Mouse (Mus musculus): ENCODE results near the gene Smug1. TPM values are rescaled to one million over a fixed set of nuclear protein-coding genes. Genes with fewer than 3 reads are reported as not detected.

The Smug1 gene
- total and polyA plus RNA-seq, 2 experiments from 2014 or later = 10.1 to 18.2 TPM

DNA sequence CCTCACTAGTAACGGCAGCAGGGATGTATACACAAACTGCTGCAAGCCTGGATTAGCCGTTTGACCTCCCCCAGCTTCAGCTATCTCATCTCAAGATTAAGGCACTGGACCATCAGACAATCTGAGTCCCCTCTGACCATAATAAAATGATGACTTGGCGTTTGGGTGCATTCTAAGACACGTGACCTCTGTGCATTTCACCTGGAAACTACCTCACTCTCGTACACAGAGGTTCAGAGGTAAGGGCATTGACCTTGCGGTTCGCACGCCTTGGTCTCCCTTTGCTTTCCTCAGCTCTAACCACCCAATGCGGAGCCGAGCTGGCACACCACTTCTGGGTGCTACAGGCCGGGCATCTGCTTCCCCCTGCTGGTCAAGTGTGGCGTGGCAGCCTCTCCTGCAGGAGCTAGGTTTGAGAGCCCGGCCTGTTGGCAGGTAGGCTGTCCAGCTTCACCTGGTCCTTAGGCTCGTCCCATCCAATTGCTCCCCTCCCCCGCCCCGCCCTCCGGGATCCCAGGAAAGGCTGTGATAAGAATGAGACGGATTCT lies 10.1 kb upstream of the Smug1 start:
- Histone ChIP-seq H3K4me1 (ENCODE audit: control insufficient read depth, insufficient read depth) (peaks cover 3% of the 10 kb centered on the region; the same call in 1 of the 2 replicates), H3K27ac (ENCODE audit: low read depth) (no peak overlapping the region), H3K36me3 (replicated peaks; ENCODE audit: control insufficient read depth, insufficient read depth, low read length) (no peaks in the 10 kb centered on the region), H3K4me3 (ENCODE audit: low read depth, low read length) (no peak overlapping the region), H3K4me2 (ENCODE audit: low read depth, low read length) (no peak overlapping the region), H3K9me3 (replicated peaks; ENCODE audit: control insufficient read depth, low read length) (no peaks in the 10 kb centered on the region), H3K27me3 (ENCODE audit: control insufficient read depth, insufficient read depth, low read length) (peaks cover 95% of the 10 kb centered on the region), H3K9ac (replicated peaks; ENCODE audit: low read depth, low read length) (no peak overlapping the region)
- ATAC-seq (ENCODE audit: insufficient read depth, low read depth) (peak; percentile 65), DNase-seq (ENCODE audit: low spot score) (peak; percentile 63)
- TF ChIP-seq CTCF (IDR thresholded peaks at IDR 0.05; ENCODE audit: low read depth) (peak; percentile 97), EP300 (IDR thresholded peaks at IDR 0.05; ENCODE audit: low read depth) (no peak)
- under 1% methylated on average over 18 of the region's 18 CpGs for WGBS

DNA sequence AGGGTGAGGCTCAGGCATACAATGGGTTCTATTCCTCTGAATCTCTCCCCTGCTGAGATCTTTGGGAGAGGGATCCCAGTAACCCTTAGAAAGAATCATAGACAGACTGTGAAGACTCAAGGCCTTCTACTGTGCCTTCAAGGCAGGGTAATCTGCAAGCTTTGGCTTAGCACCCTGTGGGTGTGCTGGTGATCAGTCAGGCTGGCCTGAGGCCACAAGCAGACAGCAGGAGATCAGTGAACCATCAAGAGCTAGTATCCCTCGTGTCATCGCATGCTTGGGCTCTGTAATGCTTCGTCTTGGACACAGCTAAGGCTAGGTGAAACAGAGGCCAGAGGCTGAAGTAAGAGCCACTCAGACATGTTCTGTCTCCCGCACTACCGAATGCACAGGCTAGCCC lies 6.4 kb upstream of the Smug1 start:
- H3K4me3 ChIP-seq (ENCODE audit: low read depth, low read length) = no peak overlapping the region
- peaks cover 14% of the 10 kb centered on the region; the same call in 1 of the 2 replicates for H3K4me1 ChIP-seq (ENCODE audit: control insufficient read depth, insufficient read depth)
- no peak overlapping the region for H3K4me2 ChIP-seq (ENCODE audit: low read depth, low read length)
- ATAC-seq (ENCODE audit: insufficient read depth, low read depth) (no peak), DNase-seq (ENCODE audit: low spot score) (no peak)
- H3K36me3 ChIP-seq (replicated peaks; ENCODE audit: control insufficient read depth, insufficient read depth, low read length) = no peaks in the 10 kb centered on the region
- TF ChIP-seq EP300 (IDR thresholded peaks at IDR 0.05; ENCODE audit: low read depth) = no peak
- TF ChIP-seq CTCF (IDR thresholded peaks at IDR 0.05; ENCODE audit: low read depth) = no peak
- WGBS = 74% methylated on average over 5 of the region's 5 CpGs
- H3K9me3 ChIP-seq (replicated peaks; ENCODE audit: control insufficient read depth, low read length) = no peaks in the 10 kb centered on the region
- H3K27ac ChIP-seq (ENCODE audit: low read depth) = no peak overlapping the region
- H3K27me3 ChIP-seq (ENCODE audit: control insufficient read depth, insufficient read depth, low read length) = peaks cover 99% of the 10 kb centered on the region
- no peak overlapping the region for H3K9ac ChIP-seq (replicated peaks; ENCODE audit: low read depth, low read length)

GRCm38 (mm10) chr15:103172537-103172936 lies 5.6 kb upstream of the Smug1 start:
- Histone ChIP-seq H3K4me3 (ENCODE audit: low read depth, low read length) (no peak overlapping the region), H3K27me3 (ENCODE audit: control insufficient read depth, insufficient read depth, low read length) (peaks cover 99% of the 10 kb centered on the region), H3K4me2 (ENCODE audit: low read depth, low read length) (no peak overlapping the region)

DNA sequence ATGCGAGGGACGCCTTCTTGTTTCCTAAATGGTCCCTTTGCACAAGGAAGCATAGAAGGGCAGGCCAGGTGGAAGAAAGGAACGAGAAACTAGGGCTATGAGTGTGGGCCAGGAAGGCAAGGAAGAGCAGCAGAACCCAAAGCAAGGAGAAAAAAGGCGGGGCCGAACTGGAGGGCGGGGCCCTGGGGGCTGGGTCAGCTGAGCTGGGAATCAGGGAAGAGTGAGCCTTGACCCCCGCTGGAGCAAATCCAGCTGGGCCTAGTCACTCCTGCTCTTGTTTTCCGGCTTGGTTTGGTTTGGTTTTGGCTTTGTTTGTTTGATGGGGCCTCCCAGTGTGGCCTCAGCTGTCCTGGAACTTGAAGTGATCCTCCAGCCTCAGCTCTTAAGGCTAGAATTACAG lies 4.4 kb upstream of the Smug1 start:
- no peak overlapping the region for H3K4me2 ChIP-seq (ENCODE audit: low read depth, low read length)
- no peak overlapping the region for H3K27ac ChIP-seq (ENCODE audit: low read depth)
- ATAC-seq (ENCODE audit: insufficient read depth, low read depth) (no peak), DNase-seq (ENCODE audit: low spot score) (no peak)
- no peaks in the 10 kb centered on the region for H3K9me3 ChIP-seq (replicated peaks; ENCODE audit: control insufficient read depth, low read length)
- TF ChIP-seq CTCF (IDR thresholded peaks at IDR 0.05; ENCODE audit: low read depth) (no peak), EP300 (IDR thresholded peaks at IDR 0.05; ENCODE audit: low read depth) (no peak)
- no peak overlapping the region for H3K4me3 ChIP-seq (ENCODE audit: low read depth, low read length)
- no peaks in the 10 kb centered on the region for H3K36me3 ChIP-seq (replicated peaks; ENCODE audit: control insufficient read depth, insufficient read depth, low read length)
- peaks cover 12% of the 10 kb centered on the region; the same call in 1 of the 2 replicates for H3K4me1 ChIP-seq (ENCODE audit: control insufficient read depth, insufficient read depth)
- 22% methylated on average over 8 of the region's 8 CpGs for WGBS
- no peak overlapping the region for H3K9ac ChIP-seq (replicated peaks; ENCODE audit: low read depth, low read length)
- H3K27me3 ChIP-seq (ENCODE audit: control insufficient read depth, insufficient read depth, low read length) = peaks cover 99% of the 10 kb centered on the region

More at GRCm38 (mm10) chr15:103172537-103172936, 5.6 kb upstream of the Smug1 start:
- DNase-seq (ENCODE audit: low spot score) (peak; percentile 57), ATAC-seq (ENCODE audit: insufficient read depth, low read depth) (0 out of 2 replicates have a peak, but pooled peaks have one; percentile 34)
- TF ChIP-seq CTCF (IDR thresholded peaks at IDR 0.05; ENCODE audit: low read depth) (peak; percentile 75), EP300 (IDR thresholded peaks at IDR 0.05; ENCODE audit: low read depth) (no peak)
- Histone ChIP-seq H3K9ac (replicated peaks; ENCODE audit: low read depth, low read length) (no peak overlapping the region), H3K9me3 (replicated peaks; ENCODE audit: control insufficient read depth, low read length) (no peaks in the 10 kb centered on the region), H3K36me3 (replicated peaks; ENCODE audit: control insufficient read depth, insufficient read depth, low read length) (no peaks in the 10 kb centered on the region), H3K27ac (ENCODE audit: low read depth) (no peak overlapping the region), H3K4me1 (ENCODE audit: control insufficient read depth, insufficient read depth) (peaks cover 12% of the 10 kb centered on the region; the same call in 1 of the 2 replicates)
- WGBS = 7% methylated on average over 10 of the region's 10 CpGs

GRCm38 (mm10) chr15:103170316-103170679 lies 3.4 kb upstream of the Smug1 start:
- peaks cover 12% of the 10 kb centered on the region; the same call in 1 of the 2 replicates for H3K4me1 ChIP-seq (ENCODE audit: control insufficient read depth, insufficient read depth)
- TF ChIP-seq CTCF (IDR thresholded peaks at IDR 0.05; ENCODE audit: low read depth) = no peak
- peaks cover 94% of the 10 kb centered on the region for H3K27me3 ChIP-seq (ENCODE audit: control insufficient read depth, insufficient read depth, low read length)
- no peak for ATAC-seq (ENCODE audit: insufficient read depth, low read depth)
- H3K36me3 ChIP-seq (replicated peaks; ENCODE audit: control insufficient read depth, insufficient read depth, low read length) = no peaks in the 10 kb centered on the region
- peak overlapping the region; percentile 74; the same call in 1 of the 2 replicates for H3K4me2 ChIP-seq (ENCODE audit: low read depth, low read length)
- no peak overlapping the region for H3K9ac ChIP-seq (replicated peaks; ENCODE audit: low read depth, low read length)
- no peak overlapping the region for H3K27ac ChIP-seq (ENCODE audit: low read depth)
- no peaks in the 10 kb centered on the region for H3K9me3 ChIP-seq (replicated peaks; ENCODE audit: control insufficient read depth, low read length)
- 17% methylated on average over 16 of the region's 16 CpGs for WGBS
- no peak for DNase-seq (ENCODE audit: low spot score)
- H3K4me3 ChIP-seq (ENCODE audit: low read depth, low read length) = peak overlapping the region; percentile 13; the same call in 1 of the 2 replicates
